Comparison of ENCODE assay signal across 11 mouse cellular contexts in genomic region chr6:119674201-119674810, GRCm38 (mm10).
DNase-seq lines count a peak whose midpoint lies in the region; ATAC-seq and TF ChIP-seq lines count a peak whose summit lies in the region.
"Had no signal": no experiment of that assay in that cellular context is flagged by ENCODE, and none has a peak within 500 bp of the region (broad histone marks: within the 10 kb centered on the region; RNA-seq: fewer than 3 reads in every experiment).

No protein-coding gene starts in this region.

- H3K27me3 ChIP-seq in kidney, adult 2 months (replicated peaks; ENCODE audit: control insufficient read depth, insufficient read depth, low read length): no peaks in the 10 kb centered on the region
- H3K27me3 ChIP-seq in hindbrain, embryonic 15.5 days: no peaks in the 10 kb centered on the region
- no peaks in the 10 kb centered on the region for H3K27me3 ChIP-seq in intestine, postnatal 0 days (replicated peaks; ENCODE audit: control insufficient read depth, insufficient read depth, low read length)
- no peaks in the 10 kb centered on the region for H3K27me3 ChIP-seq in heart, embryonic 11.5 days (ENCODE audit: control insufficient read depth, insufficient read depth, low read length)
- H3K27me3 ChIP-seq: heart, embryonic 15.5 days had no signal

- TF ChIP-seq CTCF in kidney, adult 2 months (conservative IDR thresholded peaks at IDR 0.05; ENCODE audit: insufficient read depth, insufficient read length, low read depth, low read length): no peak
- TF ChIP-seq CTCF in intestine, postnatal 0 days (IDR thresholded peaks at IDR 0.05; ENCODE audit: low read depth): no peak

- TF ChIP-seq POLR2A in kidney, adult 2 months (IDR thresholded peaks at IDR 0.05; ENCODE audit: low read depth, low read length): no peak

- no peak overlapping the region for H3K9ac ChIP-seq in hindbrain, embryonic 15.5 days
- no peak overlapping the region for H3K9ac ChIP-seq in intestine, postnatal 0 days (ENCODE audit: low read depth, low read length)
- H3K9ac ChIP-seq in heart, embryonic 11.5 days (ENCODE audit: low read depth, low read length): no peak overlapping the region
- H3K9ac ChIP-seq: heart, embryonic 15.5 days had no signal

- H3K27ac ChIP-seq in kidney, adult 2 months (ENCODE audit: insufficient read depth, low read depth, low read length): peak overlapping the region; percentile 59
- H3K27ac ChIP-seq in hindbrain, embryonic 15.5 days (replicated peaks): peak overlapping the region; percentile 57
- H3K27ac ChIP-seq in intestine, postnatal 0 days (ENCODE audit: low read depth, low read length): no peak overlapping the region
- H3K27ac ChIP-seq in heart, embryonic 11.5 days (ENCODE audit: low read depth, low read length): no peak overlapping the region
- H3K27ac ChIP-seq: heart, embryonic 15.5 days had no signal

- ATAC-seq in hindbrain, embryonic 15.5 days (ENCODE audit: low FRiP score, low read depth): peak; percentile 91
- ATAC-seq in intestine, postnatal 0 days: no peak
- no peak for ATAC-seq in heart, embryonic 11.5 days (replicated peaks; ENCODE audit: insufficient number of reproducible peaks, low FRiP score, low TSS enrichment)

- H3K36me3 ChIP-seq in kidney, adult 2 months (ENCODE audit: control insufficient read depth, insufficient read depth, low read length): no peaks in the 10 kb centered on the region; the same call in 1 of the 2 replicates
- peaks cover 8% of the 10 kb centered on the region for H3K36me3 ChIP-seq in hindbrain, embryonic 15.5 days
- 0 out of 2 replicates have a peak, but pooled peaks cover 4% of the 10 kb centered on the region for H3K36me3 ChIP-seq in intestine, postnatal 0 days (ENCODE audit: control insufficient read depth, insufficient read depth)
- 0 out of 2 replicates have a peak, but pooled peaks cover 3% of the 10 kb centered on the region for H3K36me3 ChIP-seq in heart, embryonic 11.5 days (ENCODE audit: control insufficient read depth, insufficient read depth, low read length)

- WGBS in kidney, adult 2 months: 58% methylated on average over 5 of the region's 5 CpGs
- 41% methylated on average over 5 of the region's 5 CpGs for WGBS in hindbrain, embryonic 15.5 days
- 83% methylated on average over 5 of the region's 5 CpGs for WGBS in intestine, postnatal 0 days
- 83% methylated on average over 5 of the region's 5 CpGs for WGBS in heart, embryonic 11.5 days (ENCODE audit: insufficient replicate concordance)

- no peak overlapping the region for H3K4me3 ChIP-seq in kidney, adult 2 months (ENCODE audit: insufficient read depth, low read depth, low read length)
- H3K4me3 ChIP-seq in hindbrain, embryonic 15.5 days: no peak overlapping the region
- H3K4me3 ChIP-seq in intestine, postnatal 0 days (ENCODE audit: low read depth, low read length): no peak overlapping the region
- H3K4me3 ChIP-seq in heart, embryonic 11.5 days (ENCODE audit: low read depth, low read length): no peak overlapping the region
- H3K4me3 ChIP-seq: heart, embryonic 15.5 days; myocyte had no signal

- no peaks in the 10 kb centered on the region for H3K9me3 ChIP-seq in hindbrain, embryonic 15.5 days
- H3K9me3 ChIP-seq in intestine, postnatal 0 days (ENCODE audit: control insufficient read depth): no peaks in the 10 kb centered on the region
- H3K9me3 ChIP-seq in heart, embryonic 11.5 days (replicated peaks; ENCODE audit: control insufficient read depth, low read length): no peaks in the 10 kb centered on the region
- H3K9me3 ChIP-seq: heart, embryonic 15.5 days had no signal

- DNase-seq in kidney, adult 2 months: peak; percentile 67
- DNase-seq in kidney, adult 18-20 months: no peak
- peak; percentile 77 for DNase-seq in Muller cell, postnatal 12 days (ENCODE audit: inconsistent ontology term)
- DNase-seq in cerebellum, adult 9-11 months: peak; percentile 87
- no peak for DNase-seq in heart, postnatal 4 days
- DNase-seq: lung, adult 2 months had no signal

- H3K4me1 ChIP-seq in kidney, adult 2 months (ENCODE audit: control insufficient read depth, insufficient read depth, low read length): peaks cover 12% of the 10 kb centered on the region
- H3K4me1 ChIP-seq in hindbrain, embryonic 15.5 days (replicated peaks): peaks cover 11% of the 10 kb centered on the region
- no peaks in the 10 kb centered on the region; the same call in 1 of the 2 replicates for H3K4me1 ChIP-seq in intestine, postnatal 0 days (replicated peaks; ENCODE audit: control insufficient read depth, insufficient read depth, low read length)
- no peaks in the 10 kb centered on the region for H3K4me1 ChIP-seq in heart, embryonic 11.5 days (ENCODE audit: control insufficient read depth, insufficient read depth, low read length)

- H3K4me2 ChIP-seq in hindbrain, embryonic 15.5 days: no peak overlapping the region
- no peak overlapping the region for H3K4me2 ChIP-seq in intestine, postnatal 0 days (replicated peaks; ENCODE audit: low read depth)
- no peak overlapping the region for H3K4me2 ChIP-seq in heart, embryonic 11.5 days
- H3K4me2 ChIP-seq: heart, embryonic 15.5 days had no signal

Comparison
In these comparisons a context has a peak if more than half of its experiments do, and no peak if none do; other contexts are left out.
1. DNase-seq: peak in kidney, adult 2 months (single experiment), Muller cell, postnatal 12 days (single experiment) and cerebellum, adult 9-11 months (single experiment); none in kidney, adult 18-20 months (single experiment) and heart, postnatal 4 days (single experiment).
2. H3K27ac ChIP-seq: peak in kidney, adult 2 months (single experiment) and hindbrain, embryonic 15.5 days (single experiment); none in intestine, postnatal 0 days (single experiment) and heart, embryonic 11.5 days (single experiment).